Mouse (Mus musculus): ENCODE measurements around the gene Iba57. TPM values are rescaled to one million over a fixed set of nuclear protein-coding genes. Genes with fewer than 3 reads are reported as not detected.

The Iba57 gene
- polyA plus RNA-seq, 1 experiment, result 4.7 TPM

DNA sequence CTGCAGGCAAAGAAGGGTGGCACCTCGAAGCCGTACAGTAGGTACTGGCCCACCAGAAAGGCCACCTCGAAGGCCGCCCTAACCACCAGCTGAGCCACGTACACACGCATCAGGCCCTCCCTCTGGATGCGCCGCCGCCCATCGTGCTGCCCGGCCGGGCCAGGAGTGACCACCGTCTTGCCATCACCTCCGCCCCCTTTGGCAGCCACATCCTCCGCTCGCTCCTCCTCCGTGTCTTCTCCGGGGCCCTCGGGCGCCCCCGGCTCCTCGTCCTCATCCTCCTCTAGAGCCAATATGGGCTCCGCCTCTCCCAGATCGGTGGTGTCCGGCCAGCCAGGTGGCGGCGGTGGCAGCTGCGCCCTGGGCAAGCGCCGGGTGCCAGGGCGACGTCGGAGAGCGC, 13.4 kb upstream of the Iba57 start:
- no peak for DNase-seq (ENCODE audit: low read depth, low spot score)
- 13% methylated on average over 34 of the region's 34 CpGs for WGBS

DNA sequence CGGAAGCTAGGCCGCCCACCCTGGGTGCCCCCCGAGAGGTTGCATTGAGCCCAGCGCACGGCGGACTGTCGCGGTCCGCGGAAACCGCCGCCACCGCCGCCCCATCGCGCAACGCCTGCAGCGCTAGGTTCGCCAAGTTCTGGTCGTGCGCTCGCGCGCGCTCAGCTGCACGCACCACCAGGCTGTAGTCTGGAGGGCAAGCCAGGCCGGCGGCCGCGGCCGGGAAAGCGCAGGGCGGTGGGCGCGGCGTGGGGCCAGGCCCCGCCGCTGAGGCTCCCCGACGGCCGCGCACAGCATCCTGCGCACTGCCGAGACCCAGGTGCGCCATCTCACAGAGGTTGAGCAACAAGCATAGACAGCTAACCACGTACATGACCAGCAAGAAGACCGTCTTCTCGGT, 12.9 kb upstream of the Iba57 start:
- WGBS, result 10% methylated on average over 48 of the region's 48 CpGs
- DNase-seq (ENCODE audit: low read depth, low spot score), result no peak

DNA sequence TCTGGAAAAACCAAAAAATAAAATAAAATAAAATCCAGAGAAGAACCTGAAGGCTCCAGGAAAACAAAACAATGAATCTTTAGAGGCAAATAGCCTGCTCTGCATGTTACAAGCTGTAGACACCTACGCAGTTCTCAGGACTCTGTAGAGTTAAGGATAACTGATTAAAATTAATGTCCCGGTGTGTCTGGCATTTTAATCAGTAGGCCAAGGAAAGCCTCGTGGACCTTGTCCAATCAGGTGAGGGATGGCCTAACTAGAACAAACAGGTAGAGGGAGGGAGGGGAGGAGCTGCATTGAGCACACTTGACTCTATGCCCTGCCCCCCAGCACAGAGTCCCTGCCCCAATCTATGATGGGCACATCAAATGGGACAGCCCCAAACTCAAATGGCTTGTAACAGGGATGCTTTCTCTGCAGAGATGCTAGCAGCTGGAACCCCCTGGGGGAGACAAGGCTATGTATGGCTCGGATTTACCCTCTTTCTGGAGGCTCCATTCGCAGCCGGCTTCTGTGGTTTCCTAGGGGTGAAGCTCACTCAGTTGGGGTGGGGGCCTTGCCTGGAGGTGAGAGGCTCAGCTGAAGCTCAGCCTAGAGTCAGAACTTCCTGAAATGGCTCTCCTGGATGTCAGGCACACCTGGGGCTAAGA, 10.8 kb upstream of the Iba57 start:
- DNase-seq (ENCODE audit: low read depth, low spot score), result no peak
- WGBS, result 63% methylated on average over 6 of the region's 6 CpGs

DNA sequence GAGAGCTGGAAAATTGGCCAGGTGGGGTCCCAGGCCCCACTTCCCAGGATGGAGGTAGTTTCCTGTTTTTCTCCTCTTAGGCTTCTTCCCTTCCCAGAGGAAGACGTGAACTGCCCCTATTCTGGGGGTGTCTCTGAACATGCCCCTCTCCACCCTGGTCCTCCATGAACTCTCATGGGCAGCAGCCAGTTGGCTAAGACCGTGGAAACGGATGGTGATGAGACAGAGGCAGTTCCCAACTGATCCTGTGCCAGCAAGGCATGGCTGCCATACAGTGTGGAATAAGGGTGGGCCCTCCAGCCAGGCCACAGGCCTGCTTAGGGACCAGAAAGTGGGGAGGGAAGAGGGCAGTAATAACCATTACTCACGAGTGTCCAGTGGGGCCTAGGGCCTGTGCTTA, 7.0 kb upstream of the Iba57 start:
- DNase-seq (ENCODE audit: low read depth, low spot score), result no peak
- WGBS, result 77% methylated on average over 4 of the region's 4 CpGs

DNA sequence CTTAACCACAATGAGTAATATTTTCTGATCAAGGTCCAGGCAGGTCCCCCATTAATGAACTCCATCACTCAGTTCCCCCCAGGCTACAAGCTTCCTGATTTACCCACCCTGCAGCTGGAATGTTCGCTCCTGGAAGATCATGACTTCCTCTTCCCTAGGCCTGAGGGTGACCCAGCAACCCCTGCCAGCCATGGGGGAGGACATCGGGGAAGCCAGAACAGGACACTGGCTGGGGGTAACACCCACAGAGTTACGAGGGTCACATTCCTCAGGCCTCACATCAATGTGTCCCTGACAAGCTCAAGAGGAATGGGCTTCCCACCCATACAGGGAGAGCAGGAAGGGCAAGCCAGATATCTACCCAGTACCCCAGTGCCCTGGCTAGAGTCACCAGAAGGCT, 6.3 kb upstream of the Iba57 start:
- DNase-seq (ENCODE audit: low read depth, low spot score), result no peak
- WGBS, result 63% methylated on average over 3 of the region's 3 CpGs

DNA sequence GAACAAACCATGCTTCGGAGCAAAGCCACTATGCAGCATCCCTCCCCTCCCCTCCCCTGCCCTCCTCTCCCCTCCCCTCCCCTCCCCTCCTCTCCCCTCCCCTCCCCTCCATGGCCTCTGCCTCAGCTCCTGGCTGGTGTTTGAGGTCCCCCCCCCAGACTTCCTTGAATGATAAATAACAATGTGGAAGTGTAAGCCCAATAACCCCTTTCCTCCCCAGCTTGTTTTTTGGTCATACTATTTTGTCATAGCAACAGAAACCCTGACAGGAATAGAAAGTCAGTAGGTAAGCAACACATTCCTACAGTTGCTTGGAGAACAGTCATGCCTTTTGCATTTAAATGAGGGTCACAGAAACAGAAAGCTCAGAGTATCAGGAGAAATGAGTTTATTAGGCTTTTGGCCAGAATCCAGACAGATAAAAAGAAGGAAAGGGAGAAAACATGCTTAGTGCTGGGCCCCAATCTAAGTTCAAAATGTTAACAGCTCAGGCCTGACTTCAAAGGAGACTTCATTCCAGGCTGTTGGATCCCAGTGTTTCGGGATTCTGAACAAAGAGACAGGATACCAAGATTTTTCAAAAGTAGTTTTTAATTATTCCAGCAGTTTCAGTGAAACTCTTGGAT, 2.2 kb upstream of the Iba57 start:
- 35% methylated on average over 2 of the region's 2 CpGs for WGBS
- DNase-seq (ENCODE audit: low read depth, low spot score), result no peak

DNA sequence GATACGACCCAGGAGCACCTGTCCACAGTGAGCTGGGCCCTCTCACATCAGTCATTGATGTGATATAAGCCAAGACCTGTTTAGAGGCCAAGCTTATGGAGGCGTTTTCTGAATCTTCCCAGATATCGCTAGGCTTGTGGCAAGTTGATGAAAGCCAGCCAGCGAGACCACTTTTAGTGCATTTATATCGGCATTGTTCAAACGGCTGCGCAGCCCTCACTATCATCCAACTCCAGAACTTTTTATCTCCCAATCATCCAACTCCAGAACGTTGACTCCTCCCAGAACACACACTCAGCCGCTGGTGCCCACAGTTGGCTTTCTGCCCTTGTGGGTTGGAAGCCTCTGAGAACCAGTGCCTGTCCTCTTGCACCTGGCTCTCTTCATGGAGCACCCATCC, 845 bp upstream of the Iba57 start:
- WGBS, result 60% methylated on average over 9 of the region's 9 CpGs
- DNase-seq (ENCODE audit: low read depth, low spot score), result no peak

DNA sequence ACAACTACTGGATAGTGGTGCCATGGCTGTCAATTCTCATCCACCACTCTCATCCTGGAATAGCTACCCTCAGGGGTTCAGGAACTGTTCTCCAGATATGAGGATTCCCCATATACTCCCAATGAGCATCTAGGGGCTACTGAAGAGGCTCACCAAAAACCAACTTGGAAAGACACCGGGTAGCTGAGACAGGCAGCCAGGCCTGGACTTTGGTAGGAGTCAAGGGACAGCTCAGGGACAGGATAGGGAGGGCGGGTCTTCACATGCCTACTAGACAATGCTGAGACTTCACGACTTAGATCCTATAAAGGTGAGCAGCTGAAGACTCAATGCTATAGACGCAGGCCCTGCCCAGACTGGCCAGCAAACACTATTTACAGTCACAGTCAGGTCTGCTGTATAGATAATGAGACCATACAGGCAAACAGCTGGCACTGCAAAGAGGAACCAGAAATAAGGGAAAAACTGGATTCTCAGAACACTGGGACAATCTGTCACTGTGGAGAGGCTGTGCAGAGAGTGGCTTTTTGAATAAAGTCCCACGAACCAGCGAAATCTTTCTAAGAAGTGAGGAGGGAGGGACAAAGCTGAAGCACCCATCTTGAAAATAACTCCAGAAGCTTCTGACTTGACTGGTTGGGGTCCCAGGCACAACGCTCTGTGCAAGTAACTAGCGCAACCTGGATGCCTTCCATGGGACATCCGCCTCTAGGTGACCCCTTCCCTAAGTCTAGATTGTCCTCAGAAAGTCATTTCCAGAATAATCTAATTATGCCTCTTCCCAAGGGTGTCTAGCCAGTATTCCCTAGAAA, 890 bp downstream of the Iba57 start:
- 27% methylated on average over 9 of the region's 9 CpGs for WGBS
- no peak for DNase-seq (ENCODE audit: low read depth, low spot score)

DNA sequence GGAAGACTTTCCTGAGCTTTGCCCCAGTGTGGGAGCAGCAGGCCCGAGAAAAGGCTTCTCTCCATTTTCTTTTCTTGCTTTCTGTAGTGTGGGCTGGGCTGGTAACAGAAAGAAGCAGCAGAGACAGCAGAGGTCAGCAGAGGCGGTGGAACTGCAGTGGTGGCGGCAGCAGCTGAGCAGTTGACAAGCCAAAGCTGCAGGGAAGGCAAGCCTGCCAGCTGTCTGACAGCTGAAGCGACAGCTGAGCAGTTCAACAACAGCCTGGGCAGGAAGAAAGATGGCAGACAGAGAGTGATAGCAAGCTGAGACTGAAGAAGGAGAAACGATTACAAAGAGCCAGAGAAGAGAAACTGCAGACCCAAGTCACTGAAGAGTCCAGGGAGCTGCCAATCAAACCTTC, 2.1 kb downstream of the Iba57 start:
- no peak for DNase-seq (ENCODE audit: low read depth, low spot score)
- WGBS, result 77% methylated on average over 5 of the region's 5 CpGs

DNA sequence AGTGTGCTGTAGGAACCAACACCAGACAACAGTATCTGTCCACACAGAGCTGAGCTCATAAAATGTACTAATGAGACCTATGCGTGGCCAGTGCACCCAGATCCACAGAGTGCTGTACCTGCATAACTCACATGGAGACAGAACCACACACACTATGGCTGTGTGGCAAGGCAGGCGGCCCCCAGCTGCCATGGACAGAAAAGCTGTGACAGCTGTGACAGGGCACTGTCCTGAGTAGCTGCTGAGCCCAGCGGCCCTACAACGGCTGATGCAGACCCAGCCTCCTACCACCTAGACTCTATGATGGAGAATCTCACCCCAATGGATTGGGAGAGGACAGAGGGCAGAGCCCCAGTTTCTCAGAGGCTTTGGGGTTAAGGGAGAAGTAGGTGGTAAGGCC, 4.0 kb downstream of the Iba57 start:
- DNase-seq (ENCODE audit: low read depth, low spot score), result no peak
- 93% methylated on average over 4 of the region's 4 CpGs for WGBS

DNA sequence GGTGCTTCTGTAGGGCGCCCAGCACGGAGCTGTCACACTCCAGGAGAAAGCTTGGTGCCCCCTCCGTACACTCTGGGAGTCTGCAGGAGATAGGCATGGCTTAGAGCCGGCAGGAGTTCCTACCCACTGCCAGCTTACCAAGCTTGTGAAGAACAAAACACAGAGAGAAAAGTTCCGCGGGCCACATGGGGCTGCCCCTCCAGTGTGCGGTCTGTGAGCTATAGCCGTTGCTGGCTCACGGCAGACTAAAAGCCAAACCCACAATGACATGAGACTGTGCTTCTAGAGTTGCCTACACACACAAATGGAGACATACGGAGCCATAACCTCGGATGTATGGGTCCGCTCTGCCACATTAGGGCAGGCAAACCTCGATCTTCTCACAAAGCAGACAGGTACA, 4.4 kb downstream of the Iba57 start:
- WGBS, result 95% methylated on average over 13 of the region's 13 CpGs
- DNase-seq (ENCODE audit: low read depth, low spot score), result no peak

DNA sequence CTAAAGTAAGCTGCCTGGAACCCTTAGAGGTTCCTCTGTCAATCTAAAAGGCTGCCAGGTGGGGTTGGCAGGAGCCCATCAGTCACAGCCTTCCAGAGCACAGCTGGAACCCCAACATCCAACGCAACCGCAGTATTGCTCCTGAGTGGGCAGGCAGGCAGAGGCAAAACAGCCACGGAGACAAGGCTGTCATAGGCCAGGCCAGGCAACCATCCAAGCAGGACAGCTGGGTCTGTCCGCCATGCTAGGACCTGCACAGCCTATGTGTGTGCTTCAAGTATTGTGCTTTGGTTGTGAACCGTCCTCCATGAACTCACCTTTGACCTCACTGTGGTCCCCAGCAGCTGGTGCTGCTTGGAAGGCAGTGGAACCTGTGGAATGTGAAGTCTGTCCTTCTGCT, 7.6 kb downstream of the Iba57 start:
- no peak for DNase-seq (ENCODE audit: low read depth, low spot score)
- WGBS, result 92% methylated on average over 5 of the region's 5 CpGs

DNA sequence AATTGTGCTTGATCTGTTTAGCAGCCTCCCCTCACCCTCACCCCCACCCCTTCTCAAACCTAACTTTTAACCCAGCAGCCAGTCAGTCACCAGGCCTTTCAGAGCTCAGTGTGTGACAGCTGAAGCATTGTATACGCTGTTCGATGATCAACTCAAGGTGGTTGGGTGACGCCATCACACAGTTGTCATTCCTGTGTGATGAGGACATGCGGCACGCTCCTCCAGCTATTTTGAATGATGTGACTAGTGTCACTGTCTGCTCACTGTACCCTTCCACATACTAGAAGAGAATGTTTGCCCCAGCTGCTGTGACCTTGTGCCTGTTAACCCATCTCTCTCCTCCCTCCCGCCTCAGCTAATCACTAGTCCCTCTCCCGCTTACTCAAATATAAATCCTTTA, 9.3 kb downstream of the Iba57 start:
- no peak for DNase-seq (ENCODE audit: low read depth, low spot score)
- 83% methylated on average over 7 of the region's 7 CpGs for WGBS

DNA sequence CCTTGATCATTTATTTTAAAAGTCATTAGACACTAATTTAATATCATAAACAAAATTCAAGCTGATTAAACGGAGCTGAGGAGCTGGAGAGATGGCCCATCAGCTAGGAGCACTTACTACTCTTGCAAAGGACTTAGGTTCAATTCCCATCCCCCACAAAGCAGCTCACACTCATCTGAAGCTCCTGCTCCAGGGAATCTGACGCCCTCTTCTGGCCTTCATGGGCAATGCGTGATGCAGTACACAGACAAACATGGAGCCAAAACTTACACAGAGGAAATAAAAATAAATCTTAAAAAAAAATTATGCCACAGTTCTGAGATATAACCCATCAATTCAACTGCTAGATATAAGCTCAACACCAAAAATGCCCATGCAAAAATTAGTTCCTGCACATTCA, 11.8 kb downstream of the Iba57 start:
- 37% methylated on average over 3 of the region's 3 CpGs for WGBS
- DNase-seq (ENCODE audit: low read depth, low spot score), result no peak

DNA sequence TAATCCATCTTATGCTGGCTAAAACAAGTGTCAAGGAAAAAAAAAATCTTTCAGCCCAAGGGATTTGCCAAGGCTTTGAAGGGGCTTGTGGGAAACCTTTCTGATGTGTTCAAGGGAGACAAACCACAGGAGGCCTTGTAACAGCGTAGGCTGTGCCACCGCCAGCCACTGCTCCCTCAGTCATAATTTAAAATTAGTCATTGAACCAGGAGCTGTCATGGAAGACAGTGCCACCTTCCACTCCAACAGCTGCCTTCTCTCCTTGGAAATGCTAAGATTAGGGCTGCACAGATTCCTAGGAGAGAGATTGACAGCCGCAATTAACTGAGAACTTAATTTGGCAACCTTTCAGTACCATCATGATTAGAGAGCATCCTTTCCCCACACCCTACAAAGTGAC, 14.2 kb downstream of the Iba57 start:
- 59% methylated on average over 3 of the region's 3 CpGs for WGBS
- DNase-seq (ENCODE audit: low read depth, low spot score), result no peak

DNA sequence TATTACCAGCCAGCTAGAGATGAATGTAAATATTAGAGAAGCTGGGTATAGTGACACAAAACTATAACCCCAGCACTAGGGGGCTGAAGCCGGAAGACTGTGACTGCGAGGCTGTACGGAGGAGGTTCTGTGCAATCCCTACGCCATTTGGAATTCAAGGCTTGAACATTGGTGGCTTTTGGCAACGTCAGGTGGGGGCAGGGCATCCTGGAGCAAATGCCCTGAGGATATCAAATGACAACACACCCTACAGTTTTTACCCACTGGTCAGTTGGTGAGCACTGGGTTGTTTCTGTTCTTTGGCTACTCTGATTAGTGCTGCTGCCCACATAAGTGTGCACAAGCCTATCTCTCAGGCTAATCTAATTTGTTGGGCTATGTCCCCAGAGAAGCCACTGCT, 20.6 kb downstream of the Iba57 start:
- no peak for DNase-seq (ENCODE audit: low read depth, low spot score)
- 81% methylated on average over 5 of the region's 5 CpGs for WGBS

DNA sequence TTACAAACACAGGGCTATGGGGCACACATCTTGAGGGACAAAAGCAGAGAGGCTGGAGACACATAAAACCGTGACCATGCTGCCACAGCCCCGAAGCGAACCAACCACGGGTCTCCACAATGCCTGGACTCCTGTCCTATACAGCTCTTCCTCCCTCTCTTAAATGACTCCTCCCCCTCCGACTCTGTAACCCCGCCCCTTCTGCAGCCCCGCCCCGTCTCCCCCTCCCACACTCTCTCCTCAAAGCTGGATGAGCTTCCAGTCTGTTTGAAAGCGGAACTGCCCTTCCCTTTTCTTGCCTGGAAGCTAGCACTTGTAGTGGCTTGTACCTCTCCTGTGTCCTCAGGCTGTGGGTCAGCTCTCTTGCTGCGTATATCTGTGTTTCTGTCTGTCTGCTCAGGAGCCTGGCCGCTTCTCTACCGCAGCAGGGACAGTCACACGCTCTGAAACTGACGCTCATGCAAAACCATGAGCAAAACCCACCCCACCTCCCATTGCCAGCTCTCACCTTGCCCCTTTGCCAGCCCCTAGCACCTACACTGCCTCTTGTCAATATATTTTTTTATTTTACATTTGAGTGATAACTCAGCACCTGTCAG, 21.7 kb downstream of the Iba57 start:
- DNase-seq (ENCODE audit: low read depth, low spot score), result no peak
- 6% methylated on average over 14 of the region's 14 CpGs for WGBS

DNA sequence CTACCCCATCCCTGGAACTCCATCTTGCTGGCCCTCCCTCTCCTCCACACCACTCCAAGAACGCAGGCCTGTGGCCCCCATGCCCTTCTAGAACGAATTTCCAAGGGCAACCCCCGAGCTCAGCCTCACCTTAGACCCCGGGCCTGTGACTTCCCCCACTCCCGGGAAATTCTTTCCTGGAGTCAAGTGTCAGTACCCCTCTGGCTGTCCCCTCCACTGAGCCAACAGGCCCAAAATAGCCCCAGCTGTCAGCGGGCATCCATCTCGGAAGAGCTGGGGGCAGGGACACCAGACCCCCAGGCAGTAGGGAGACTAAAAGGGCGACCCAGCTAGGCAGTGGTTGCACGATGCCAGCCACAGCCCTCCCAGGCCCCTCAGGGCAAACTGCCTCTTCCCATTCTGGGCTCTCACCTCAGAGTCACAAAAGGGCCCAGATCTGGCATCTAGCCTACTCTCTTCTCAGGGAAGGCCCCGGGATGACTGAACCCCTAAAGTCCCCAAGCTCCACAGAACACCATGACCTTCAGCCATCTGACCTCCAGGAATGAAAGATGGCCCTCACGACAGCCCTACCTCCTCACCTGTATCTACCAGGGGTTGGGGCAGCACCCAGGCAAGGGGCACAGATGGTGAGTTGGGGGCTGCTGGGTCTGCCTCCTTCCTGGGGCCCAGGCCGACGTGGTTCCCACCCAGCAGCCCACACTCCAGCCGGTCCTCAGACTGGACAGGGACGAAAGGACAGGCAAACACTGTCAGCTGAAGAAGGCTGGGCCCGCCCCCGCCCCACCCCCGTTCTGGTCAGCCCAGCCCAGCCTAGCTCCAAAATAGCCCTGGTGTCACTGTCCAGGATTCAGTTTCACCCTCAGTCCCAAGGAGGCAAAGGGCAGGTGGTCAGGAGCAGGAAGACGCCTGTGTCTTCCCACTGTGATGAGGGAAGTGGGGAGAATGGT, 24.7 kb downstream of the Iba57 start:
- WGBS, result 70% methylated on average over 19 of the region's 19 CpGs
- no peak for DNase-seq (ENCODE audit: low read depth, low spot score)

DNA sequence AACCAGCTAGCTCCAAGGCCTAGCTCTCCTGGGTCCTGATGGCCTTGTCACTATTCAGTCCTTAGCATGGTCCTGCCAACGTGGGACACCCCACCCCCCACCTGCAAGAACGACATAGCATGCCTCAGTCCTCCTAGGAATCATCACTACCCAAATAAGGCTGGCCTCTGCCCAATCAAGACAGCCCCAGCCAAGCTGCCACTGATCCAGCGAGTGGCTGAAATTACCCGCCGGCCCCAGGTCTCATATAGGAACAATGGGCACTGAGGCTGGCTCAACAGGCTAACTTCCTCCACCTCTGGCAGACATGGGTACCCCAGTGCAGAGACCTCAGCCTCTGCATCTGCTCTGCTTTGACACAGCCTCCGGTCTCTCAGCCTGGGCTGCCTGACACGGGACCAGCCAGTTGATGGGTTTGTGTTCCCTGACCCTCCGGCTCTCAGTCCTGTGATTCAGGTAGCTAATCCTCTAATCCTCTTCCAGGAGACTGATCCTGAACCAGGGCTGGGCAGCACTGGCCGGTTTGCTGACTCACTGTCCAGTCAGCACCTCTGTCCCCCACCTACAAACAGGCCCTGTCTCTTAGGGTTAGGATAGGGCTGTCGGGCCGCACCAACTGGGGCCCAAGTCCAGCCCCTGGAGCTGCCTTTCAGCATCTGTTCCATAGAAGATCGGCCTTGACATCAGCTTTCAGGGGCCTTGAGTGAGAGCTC, 26.4 kb downstream of the Iba57 start:
- no peak for DNase-seq (ENCODE audit: low read depth, low spot score)
- 79% methylated on average over 12 of the region's 12 CpGs for WGBS

All from large intestine, adult 2 months (tissue).